Mouse (Mus musculus): Measurements from ENCODE around the gene Rnaseh2c. TPM values are rescaled to one million over a fixed set of nuclear protein-coding genes. Genes with fewer than 3 reads are reported as not detected.

The Rnaseh2c gene
- total RNA-seq, 1 experiment from 2014 or later, result 65.1 TPM

DNA sequence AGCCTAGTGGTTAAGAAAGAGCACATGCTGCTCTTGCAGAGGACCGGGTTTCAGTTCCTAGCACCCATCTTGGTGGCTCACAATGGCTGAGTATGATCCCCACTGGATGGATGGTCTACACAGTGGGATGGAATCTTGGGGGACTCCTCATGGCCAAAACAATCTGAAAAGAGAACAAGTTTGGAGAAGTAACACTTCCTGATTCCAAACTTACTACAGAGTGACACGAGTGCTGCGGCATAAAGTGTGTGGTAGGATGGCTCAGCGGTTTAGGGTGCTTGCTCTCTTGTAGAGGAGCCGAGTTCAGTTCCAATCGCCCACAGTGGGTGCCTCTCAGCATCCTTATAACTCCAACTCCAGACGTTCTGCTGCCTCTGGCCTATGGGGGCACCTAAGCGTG, 23.6 kb downstream of the Rnaseh2c start:
- ATAC-seq (replicated peaks; ENCODE audit: low read depth, poor library complexity, severe bottlenecking), result no peak

DNA sequence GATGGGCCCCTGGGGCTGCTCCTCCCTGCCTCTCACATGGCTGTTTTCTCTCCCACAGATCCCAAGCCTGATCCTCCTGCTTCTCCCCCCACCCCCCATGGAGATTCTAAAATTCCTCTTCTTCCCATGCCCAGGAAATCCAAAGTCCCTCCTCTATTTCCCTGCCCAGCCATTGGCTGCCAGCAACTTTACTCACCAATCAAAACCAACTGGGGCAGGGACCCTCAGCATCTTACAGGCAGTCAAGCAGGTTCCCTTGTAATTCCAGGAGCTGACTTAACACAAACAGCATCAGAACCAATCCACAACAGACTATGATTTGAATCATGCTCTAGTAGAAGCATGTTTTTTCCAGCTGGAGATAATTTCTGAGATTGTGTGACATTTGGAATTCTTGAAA, 28.2 kb downstream of the Rnaseh2c start:
- ATAC-seq (replicated peaks; ENCODE audit: low read depth, poor library complexity, severe bottlenecking), result no peak

DNA sequence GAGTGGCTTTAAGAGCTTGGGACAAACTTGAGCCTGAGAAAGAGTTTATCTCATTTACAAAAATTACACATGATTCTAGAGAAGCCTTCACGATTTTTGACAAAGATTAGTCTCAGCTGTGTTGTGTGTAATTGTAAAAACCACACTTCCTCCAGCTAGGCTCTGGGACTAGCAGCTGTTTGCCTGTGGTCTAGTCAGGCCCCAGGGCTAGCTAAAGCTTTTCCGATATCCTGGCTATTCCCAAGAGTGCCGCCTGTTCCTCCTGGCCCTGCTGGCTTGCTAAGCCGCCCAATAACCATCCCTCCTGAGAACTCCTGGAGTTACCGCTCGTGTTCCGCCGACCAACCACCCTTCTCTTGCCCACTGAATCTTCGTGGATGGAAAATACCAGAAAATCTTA, 30.4 kb downstream of the Rnaseh2c start:
- ATAC-seq (replicated peaks; ENCODE audit: low read depth, poor library complexity, severe bottlenecking), result no peak

DNA sequence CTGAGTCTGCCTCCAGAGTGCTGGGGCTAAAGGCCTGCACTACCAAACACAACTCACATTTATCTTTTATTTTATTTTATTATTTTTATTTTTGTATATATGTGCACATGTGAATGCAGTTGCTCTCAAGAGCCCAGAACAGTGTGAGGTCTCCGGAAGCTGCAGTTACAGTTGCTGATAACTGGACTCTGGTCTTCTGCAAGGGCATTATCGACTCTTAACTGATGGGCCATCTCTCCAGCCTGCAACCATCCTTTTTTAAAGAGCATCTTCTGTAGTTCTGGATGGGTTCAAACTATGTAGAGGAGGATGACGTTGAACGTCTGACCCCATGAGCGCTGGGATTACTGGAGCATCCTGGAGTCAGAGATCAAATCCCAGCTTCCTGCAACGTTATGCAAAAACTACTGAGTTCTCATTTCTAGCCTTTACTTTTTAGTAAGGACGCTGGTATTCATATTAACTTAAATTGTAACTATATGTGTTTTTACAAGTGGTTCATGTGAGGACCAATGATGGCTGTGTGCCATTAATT, 34.4 kb downstream of the Rnaseh2c start:
- no peak for ATAC-seq (replicated peaks; ENCODE audit: low read depth, poor library complexity, severe bottlenecking)

DNA sequence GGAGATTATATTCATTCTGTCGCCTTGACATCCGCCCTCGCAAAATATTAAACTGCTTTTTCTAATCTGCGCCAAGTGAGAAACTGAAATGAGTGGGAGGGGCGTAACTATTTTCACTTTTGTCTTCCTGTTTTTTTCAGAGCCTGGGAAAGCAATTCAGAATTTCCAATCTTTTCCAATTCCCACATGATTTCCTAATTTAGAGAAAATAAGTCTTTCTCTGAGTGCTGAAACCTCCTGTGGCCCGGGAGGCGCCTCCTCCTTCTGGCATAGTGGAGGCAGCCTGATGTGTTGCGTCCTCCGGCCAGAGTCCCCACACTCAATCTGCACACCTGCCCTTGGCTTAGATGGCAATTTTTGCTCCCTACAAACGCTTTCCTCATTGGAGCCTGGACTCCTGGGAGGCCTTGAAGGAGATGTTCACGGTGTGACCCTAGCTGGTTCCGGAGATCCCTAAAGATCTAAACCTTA, 34.9 kb downstream of the Rnaseh2c start:
- 0 out of 2 replicates have a peak, but pooled peaks have one; percentile 27 for ATAC-seq (replicated peaks; ENCODE audit: low read depth, poor library complexity, severe bottlenecking)

DNA sequence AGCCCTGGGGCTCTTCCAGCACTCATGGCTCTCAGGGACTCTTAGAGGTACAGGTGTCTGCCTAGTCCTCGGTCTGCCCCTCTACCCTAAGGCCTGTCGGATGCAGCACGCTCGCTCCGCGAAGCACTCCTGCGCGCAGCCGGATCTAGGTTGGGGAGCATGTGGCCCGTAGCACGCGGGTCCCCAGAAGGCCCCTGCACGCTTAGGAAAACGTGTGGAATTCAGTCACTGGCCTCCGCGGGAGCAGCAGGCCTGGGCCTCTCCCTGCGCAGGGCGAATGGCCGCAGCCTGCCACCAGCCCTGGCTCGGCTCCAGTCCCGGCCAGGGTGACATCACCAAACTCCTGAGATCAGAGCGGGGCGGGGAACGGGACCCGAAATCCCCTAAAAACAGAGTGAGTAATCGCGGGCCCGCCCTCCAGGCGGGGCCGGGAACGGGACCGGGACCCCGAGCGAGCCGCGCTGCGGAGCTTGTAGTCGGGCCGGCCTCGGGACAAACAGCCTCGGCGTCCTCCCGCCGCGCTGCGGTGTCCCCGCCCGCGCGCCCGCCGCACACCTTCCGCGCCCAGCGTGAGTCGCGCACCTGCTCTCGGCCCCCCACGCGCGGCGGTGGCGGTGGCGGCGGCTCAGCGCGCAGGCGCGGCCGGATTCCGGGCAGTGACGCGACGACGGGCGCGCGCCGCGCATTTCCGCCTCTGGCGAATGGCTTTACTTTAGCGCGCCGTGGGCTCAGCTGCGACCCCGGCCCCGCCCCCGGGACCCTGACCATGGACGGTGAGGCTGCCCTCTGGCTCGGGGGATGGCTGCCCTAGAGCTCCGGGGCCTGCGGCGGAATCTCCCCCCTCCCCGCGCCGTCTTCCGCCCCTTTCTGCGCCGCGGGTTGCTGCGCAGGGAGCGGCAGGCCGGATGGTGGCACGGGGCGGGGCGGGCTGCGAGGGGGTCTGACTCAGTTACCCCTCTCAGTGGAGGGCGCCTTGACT, 35.7 kb downstream of the Rnaseh2c start, which contains the start of gene Rela:
Gene Rela, plus strand, starts transcription at position 415 of the 979 bp plus-strand sequence.
- peak; percentile 77 for ATAC-seq (replicated peaks; ENCODE audit: low read depth, poor library complexity, severe bottlenecking)

DNA sequence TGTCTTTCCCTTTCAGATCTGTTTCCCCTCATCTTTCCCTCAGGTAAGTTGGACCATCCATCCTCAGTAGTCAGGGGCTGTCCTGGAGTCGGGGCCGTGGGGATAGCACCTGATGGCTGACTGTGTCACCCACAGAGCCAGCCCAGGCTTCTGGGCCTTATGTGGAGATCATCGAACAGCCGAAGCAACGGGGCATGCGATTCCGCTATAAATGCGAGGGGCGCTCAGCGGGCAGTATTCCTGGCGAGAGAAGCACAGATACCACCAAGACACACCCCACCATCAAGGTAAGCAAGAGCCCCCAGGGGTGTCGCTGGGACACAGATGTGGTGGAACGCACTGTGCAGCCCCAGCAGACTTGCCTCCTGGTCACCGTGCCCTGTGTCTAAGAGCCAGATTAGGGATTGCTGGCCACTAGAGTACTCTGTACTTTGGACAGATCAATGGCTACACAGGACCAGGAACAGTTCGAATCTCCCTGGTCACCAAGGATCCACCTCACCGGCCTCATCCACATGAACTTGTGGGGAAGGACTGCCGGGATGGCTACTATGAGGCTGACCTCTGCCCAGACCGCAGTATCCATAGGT, 36.8 kb downstream of the Rnaseh2c start:
- no peak for ATAC-seq (replicated peaks; ENCODE audit: low read depth, poor library complexity, severe bottlenecking)

DNA sequence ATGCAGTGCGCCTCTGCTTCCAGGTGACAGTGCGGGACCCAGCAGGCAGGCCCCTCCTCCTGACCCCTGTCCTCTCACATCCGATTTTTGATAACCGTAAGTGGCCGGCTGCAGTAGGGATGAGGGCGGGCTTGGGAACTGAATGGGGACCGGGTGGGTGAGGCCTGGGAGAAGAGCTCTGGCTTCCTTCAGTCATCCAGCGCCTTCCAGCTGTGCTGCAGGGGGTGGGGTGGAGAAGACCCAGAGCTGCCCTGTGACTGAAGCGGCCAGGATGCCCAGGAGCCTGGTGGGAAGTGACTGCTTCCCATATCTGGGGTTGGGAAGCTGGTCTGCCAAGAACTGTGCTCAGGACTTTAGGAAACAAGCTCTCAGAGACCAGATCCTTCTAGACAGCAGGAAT, 38.7 kb downstream of the Rnaseh2c start:
- no peak for ATAC-seq (replicated peaks; ENCODE audit: low read depth, poor library complexity, severe bottlenecking)

DNA sequence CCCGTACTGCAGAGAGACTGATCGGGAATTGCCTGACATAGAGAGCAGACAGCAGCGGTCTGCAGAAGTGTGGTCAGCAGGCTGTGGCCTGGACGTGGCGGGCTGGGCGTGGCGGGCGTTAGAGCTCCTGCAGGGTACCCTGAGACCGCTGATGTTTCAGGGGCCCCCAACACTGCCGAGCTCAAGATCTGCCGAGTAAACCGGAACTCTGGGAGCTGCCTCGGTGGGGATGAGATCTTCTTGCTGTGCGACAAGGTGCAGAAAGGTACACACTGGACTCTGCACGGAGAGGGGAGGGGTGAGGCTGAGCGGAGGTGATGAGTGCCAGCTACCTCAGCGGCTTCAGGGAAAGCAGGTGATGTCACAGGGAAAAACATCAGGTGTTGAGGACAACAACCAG, 39.3 kb downstream of the Rnaseh2c start:
- no peak for ATAC-seq (replicated peaks; ENCODE audit: low read depth, poor library complexity, severe bottlenecking)

DNA sequence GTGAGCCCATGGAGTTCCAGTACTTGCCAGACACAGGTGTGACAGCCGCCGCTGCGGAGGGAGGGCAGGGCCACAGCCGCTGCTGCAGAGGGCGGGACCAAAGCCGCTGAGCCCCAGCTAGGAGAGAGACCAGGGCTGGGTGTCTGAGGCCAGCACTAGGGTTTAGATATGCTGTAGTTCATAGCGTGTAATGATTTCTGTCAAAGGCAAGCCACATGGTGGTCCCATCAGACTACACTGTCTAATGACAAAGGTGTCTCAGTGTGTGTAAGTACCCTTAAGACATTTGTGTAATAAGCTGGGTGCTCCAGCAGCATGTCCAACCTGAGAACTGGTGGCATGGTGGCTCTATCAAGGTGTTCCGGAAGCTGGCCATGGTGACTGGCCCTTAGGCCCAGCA, 40.0 kb downstream of the Rnaseh2c start:
- ATAC-seq (replicated peaks; ENCODE audit: low read depth, poor library complexity, severe bottlenecking), result no peak

DNA sequence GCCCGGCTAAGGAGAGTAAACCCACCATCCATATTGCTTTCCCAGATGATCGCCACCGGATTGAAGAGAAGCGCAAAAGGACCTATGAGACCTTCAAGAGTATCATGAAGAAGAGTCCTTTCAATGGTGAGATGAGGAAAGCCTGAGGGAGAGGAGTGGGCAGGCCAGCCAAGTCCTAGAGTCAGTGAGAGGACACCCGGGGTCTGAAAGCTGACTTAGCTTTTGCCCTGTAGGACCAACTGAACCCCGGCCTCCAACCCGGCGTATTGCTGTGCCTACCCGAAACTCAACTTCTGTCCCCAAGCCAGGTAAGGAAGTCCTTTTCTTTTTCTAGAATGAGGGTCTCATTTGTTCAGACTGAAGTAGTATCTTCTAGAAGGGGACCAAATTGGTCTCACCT, 43.6 kb downstream of the Rnaseh2c start:
- no peak for ATAC-seq (replicated peaks; ENCODE audit: low read depth, poor library complexity, severe bottlenecking)

DNA sequence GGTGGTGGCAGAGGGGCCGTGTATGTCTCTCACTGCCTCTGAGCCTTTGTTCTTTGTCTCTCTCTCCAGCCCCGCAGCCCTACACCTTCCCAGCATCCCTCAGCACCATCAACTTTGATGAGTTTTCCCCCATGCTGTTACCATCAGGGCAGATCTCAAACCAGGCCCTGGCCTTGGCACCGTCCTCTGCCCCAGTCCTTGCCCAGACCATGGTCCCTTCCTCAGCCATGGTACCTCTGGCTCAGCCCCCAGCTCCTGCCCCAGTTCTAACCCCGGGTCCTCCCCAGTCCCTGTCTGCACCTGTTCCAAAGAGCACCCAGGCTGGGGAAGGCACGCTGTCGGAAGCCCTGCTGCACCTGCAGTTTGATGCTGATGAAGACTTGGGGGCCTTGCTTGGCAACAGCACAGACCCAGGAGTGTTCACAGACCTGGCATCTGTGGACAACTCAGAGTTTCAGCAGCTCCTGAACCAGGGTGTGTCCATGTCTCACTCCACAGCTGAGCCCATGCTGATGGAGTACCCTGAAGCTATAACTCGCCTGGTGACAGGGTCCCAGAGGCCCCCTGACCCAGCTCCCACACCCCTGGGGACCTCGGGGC, 45.2 kb downstream of the Rnaseh2c start:
- no peak for ATAC-seq (replicated peaks; ENCODE audit: low read depth, poor library complexity, severe bottlenecking)

DNA sequence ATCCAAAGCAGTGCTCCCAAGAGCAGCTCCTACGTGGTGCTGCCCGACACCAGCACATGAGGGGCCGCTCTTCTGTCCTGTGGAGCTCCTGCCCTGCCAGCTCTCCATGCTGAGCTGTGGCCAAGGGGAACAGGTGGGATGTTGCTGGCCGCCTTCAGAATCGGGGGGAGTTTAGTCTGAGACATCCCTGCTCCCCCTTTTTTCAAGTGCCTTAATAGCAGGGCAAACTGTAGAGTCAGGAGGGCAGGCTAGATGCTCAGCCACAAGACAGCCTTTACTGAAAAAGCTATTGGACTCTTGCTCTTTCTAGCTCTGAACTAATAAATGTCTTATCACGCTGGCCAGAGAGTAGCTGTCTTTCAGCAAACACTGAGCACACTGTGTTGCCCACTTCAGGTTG, 46.1 kb downstream of the Rnaseh2c start:
- no peak for ATAC-seq (replicated peaks; ENCODE audit: low read depth, poor library complexity, severe bottlenecking)

DNA sequence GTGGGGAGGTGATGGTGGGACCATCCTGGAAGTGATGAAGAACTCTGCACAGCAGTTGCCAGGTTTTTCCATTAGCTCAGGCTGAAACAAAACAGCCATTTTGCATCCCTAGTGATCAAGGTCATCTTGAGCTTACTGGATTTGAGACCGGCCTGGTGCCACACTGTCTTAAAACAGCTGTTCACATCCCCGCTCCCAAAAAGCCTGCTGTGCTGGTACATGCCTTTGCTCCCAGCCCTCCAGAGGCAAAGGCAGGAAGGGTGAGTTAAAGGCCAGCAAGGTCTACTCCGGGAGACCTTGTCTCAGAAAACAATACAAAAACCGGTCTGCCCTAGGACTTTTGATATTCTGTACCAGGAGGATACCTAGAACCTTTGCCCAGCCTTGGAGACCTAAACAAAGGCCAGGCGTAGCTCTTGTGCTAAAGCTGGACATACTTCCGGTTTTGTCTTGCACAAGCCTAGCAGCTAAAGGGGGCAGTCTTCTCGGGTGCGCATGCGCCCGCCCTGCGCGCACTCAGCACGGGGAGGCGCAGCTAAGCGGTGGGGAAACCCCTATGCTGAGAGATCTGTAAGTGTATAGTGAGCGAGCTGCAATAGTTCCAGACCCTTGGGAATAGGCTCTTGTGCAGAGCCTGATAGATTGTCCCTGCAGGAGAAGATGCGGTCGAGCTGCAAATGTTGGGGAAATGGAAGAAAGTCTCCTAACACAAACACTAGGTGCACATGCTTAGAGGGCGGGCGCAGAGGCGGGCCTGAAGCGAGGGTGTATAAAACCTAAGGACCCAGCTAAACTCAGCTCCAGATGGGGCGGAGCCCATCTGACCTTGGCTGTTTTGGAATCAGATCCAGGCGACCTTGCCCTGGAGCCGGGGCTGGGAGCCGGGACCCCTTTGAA, 47.0 kb downstream of the Rnaseh2c start:
- peak; percentile 84 for ATAC-seq (replicated peaks; ENCODE audit: low read depth, poor library complexity, severe bottlenecking)

DNA sequence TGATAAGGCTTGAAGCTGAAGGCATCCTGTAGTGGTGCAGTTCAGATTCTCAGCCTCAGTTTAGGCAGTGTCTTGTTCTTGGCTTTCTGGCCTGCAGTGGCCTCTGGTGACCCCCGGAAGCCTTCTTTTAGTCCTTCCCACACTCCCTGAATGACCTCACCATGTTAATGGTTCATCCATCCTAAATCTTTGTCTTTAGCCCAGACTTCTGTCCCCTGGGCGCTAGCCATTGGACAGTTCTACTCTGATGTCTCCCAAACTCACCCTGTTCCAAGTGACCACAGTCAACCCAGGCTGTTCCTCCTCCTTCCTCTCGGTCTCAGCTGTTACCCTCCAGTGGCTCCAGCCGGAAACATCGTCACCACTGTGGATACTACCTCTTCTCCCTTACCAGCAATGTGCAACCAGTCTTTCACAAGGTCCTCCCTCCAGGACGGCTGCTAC, 47.6 kb downstream of the Rnaseh2c start:
- ATAC-seq (replicated peaks; ENCODE audit: low read depth, poor library complexity, severe bottlenecking), result peak; percentile 62

DNA sequence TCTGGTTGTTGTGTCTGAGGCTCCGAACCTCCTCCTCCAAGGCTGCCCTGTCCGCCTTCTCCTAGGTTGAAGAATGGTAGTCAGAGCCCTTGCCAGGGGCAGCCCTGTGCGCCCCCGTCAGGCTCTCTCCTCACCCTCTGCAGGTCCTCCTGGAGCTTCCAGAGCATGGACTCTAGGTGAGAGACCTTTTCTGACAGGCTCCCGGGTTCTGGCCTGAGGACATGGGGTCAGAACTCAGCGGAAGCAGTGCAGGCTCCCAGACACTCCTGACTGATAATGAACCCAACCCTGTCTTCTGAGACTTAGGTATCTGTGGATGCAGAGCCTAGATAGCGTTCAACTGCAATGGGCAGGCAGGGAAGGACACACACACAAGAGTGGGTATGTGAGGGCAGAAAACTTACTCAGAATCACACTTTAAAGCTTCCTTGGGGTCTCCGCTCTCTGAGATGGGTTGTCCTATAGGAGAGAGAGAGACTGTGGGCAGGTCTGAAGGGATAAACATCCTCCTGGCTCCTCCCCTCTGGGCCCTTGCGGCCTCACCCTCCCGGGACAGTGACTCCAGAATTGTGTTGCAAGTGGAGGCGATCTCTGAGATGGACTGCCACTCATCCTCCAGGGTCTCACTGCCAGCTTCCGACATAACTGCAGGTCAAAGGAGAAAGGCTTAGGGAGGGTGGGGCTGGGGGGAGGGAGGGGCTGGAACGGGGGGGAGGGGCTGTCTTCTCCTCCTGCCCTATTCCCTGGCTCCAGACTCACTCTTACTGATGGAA, 50.0 kb downstream of the Rnaseh2c start:
- no peak for ATAC-seq (replicated peaks; ENCODE audit: low read depth, poor library complexity, severe bottlenecking)

DNA sequence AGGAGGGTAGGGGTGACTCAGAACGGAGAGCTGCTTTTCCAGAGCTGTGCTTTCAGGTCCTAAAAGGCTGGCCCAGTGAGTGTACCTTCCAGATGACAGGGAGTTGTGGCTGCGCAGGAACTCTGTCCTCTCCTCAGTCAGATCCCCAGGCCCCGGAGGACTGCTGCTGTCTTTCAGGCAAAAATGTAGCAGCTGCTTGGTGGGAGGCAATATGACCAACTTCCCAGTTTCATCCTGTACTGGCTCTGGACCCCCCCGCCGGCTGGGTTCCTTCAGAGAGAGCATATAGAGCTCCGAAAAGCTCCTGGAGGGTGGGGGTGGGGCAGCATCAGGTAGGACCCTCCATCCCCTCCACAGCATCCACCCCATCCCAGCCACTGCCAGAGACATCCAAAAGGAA, 50.9 kb downstream of the Rnaseh2c start:
- no peak for ATAC-seq (replicated peaks; ENCODE audit: low read depth, poor library complexity, severe bottlenecking)

DNA sequence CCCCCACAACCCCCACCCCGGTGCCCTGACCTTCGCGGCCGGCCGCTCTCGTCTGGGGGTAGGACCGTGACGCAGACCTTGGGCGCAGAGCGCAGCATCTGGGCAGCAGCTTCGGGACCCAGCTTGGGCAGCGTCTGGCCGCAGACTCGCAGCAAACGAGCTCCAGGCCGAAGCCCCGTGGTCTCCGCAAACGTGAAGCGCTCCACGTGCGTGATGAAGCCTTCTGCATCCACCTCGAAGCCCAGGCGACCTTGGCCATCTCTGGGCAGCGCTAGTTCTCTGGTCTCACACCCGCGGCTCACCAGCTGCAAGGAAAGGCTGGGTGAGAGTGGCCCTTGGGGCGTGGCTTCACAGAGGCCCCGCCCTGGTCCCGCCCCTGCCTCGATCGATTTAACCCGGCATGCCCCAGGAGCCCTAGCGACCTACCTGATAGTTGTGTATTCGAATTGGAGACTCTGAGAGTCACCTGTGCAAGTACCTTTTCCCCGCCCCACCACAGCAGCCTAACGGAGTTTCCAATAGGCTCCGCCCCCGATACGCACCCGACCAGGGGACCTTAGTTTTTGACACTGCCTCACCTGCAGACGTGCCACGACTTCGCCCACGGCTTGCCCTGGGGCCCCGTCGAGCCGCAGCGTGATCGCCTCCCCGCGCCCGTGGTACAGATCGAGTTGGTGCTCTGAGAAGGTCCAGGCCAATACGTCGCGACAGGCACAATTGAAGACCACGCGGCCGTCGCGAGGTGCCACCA, 52.5 kb downstream of the Rnaseh2c start:
- ATAC-seq (replicated peaks; ENCODE audit: low read depth, poor library complexity, severe bottlenecking), result no peak
